Mouse (Mus musculus) heart, adult 9 months (tissue): ENCODE measurements around the gene Leo1.
A peak's percentile ranks its signal among the peaks of the same experiment; 100 is the strongest.
"Not testable (repeated sequence)": the region's sequence is repeated elsewhere in the genome, so short reads cannot be mapped to it uniquely, and the experiment has no call there.

ENCODE experiments used
- DNase-seq, 2 experiments: peaks; one replicate each; pipeline ENCODE4 v3.0.0; 2022; ENCODE audit warnings: low spot score in 2 of 2

Leo1 gene

DNA sequence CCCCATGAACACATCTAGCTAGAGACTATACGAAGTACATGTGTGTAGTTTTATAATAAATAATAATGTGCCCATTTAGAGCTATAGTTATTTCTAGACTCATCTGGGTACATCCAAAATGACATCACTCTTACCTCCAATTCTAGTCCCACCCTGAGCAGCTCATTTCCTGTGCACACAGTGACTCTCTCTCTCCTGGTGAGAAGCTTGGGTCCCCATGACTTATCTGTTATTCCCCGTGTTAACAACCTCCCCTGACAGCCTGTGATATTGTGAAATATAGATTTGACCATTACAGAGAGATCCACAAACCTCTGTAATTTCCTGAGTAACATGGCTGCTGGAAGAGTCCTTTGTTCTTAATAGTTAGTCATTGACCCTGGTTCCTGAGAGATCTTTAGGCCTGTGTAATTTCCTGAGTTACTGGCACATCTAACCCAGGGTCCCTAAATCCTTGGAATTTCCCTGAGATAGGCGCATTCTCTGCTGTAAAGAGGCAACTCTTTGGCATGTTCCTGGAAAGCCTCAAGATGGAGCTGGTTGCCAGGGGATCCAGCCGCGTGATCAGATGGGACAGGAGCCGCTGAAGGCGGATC lies 15.4 kb upstream of the Leo1 start:
- no peak for DNase-seq

DNA sequence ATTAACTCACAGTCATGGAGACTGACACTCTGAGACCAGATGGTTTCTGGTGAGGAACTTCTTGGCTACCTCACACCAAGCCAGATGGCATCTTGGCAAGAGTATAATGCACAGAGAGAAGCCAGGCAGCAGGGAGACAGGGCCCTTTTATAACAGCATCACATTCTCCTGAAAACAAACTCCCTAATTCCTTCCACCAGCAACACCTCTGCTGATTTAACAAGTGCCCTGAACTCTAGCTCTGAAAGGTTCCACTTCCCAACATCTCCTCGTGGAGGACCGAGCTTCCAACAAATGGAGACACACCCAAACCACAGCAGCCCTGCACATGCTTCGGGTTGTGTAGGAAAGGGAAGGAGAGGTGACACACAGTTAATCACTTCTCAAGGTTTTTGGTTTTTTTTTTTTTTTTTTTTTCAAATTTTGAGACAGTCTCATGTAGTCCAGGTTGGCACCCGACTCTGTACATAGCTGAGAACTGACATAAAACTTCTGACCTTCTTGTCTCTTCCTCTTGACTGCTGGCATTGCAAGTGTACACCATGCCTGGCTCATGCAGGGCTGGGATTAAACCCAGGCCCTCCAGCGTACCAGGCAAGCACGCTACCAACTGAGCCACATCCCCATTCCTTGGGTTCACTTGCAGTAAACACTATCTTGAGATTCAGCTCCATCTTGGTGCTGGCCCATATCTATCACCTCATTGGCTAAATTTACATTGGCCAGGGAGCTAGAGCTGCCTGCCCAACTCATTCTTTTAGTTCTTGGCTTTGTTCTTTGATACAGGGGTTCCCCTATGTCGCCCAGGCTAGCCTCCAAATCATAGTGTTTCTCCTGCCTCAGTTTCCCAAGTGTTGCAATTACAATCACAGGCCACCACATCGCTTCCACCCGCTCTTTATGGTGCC lies 13.7 kb upstream of the Leo1 start:
- DNase-seq: no peak

DNA sequence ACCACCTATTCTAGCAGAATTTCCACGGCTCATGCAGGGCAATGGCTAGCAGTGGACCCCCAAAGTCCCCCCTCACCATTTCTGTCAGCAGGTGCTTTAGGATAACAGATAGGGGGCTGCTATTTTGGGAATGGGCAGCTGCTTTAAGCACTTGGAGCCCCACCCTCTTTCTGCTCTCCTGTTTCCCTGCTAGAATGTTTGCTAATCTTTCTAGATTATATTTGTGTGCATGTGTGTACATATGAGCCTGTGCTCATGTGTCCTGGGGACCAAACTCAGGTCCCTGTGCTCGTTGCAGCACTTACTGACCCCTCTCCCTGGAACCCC lies 13.1 kb upstream of the Leo1 start:
- no peak for DNase-seq

DNA sequence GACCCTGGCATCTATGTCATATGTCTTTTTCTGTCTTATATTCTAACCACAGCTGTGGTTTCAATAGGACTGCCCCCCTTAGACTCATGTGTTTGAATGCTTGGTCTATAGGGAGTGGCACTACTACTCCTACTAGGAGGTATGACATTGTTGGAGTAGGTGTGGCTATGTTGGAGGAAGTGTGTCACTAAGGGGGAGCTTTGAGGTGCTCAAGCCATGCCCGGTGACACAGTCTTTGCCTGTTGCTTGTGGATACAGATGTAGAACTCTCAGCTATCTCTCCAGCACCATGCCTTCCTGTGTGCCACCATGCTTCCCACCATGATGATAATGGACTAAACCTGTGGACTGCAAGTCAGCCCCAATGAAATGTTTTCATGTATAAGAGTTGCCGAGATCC lies 12.3 kb upstream of the Leo1 start:
- DNase-seq: no peak

DNA sequence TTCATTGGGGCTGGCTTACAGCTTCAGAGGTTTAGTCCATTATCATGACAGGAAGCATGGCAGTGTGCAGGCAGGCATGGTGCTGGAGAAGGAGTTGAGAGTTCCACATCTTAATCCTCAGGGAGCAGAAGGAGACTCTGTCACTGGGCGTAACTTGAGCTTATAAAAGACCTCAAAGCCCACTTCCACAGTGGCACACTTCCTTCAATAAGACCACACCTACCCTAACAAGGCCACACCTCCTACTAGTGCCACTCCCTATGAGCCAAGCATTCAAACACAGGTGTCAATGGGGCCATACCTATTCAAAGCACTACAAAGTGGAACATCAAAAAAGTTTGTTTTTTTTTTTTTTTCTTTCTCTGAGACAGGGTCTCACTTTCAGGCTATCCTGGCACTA lies 11.7 kb upstream of the Leo1 start:
- DNase-seq: no peak

DNA sequence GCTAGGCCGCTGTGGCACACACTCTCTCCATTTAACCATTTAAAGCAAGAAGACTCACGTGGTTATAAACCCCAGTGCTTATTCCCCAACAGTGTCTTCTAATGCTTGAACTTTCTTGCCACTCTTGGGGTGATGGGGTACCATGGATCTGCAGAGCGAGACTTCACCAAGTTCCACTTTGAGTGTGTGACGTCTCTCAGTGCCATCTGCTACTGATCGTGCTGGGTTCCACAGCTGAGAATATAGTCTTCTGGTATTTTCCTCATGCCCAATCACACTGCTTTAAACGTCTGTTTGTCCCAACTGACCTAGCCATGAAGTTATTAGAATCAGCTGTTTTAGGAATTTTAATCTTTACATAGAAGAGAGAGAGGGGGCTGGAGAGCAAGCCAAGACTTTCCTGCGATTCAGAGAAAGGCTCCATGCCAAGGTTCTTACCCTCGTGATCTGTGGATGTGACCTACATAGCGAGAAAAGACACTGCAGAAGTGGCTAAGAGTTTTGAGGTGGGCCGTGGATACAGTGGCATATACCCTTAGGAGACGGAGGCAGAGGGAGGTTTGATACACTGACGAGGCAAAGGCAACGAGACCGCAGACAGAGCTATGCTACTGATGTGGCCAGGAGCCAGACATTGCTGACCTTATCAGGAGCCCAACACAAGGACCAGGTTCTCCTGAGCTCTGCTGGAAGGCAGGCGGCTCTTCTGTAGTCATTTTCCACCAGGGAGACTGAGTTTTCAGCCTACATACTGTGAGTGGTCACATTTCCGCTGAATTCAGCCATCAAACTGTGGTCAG lies 10.3 kb upstream of the Leo1 start:
- no peak for DNase-seq

DNA sequence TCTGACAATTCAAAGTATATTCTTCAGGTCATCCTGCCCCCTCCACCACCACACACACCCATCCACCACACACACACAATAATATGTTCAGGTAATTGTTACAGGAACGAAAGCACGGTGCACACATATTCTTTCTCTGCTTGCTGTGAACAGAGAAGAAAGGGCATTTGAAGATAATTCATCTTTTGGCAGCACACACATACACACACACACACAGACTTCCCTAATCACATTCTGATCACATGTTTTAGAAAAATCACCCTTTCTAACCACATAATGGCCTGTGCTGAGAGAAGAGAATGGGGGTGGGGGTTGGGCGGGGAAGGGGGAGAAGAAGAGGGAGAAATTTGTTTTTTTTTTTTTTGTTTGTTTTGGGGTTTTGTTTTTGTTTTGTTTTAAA lies 8.6 kb upstream of the Leo1 start:
- no peak for DNase-seq

DNA sequence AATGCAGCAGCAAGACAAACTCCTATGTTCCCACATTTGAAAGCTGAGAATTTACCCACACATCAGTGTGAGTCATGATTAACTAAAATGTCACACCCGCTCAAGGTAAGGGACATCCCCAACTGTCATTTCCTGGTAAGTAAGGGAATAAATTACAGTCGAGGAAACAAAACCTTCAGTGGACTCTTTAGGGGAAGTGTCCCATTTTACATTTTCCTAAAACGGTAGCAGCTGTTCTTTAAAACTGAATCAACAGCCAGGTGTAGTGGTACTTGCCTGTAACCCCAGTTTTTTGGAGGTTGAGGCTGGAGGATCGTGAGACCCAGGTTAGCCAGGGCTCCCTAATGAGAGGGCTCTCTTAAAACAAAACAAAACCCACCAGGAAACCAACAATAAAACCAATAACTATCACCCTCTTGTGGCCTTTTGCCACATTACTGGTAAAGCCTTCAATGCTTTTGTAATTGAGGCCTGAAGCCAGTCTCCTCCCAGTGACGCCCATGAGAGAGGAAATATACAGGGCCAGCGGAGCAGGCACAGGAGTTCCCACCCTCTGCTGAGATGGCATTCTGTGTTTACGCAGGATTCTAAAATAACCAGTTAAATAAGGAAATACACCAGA lies 7.0 kb upstream of the Leo1 start:
- peak; percentile 77 to 80 for DNase-seq

DNA sequence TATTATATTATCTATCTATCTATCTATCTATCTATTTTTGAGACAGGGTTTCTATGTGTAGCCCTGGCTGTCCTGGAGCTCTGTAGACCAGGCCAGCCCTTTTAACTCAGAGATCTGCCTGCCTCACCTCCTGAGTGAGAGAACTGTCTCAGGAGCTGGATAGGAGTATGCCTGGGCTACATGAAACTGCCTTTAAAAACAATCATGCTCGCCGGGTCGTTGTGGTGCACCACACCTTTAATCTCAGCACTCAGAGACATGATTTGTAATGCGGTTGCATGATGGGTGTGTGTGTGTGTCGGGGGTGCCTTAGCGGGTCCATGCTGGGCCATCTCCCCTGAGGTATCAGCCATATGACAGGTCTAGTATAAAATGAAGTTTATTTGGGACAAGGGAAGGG lies 6.5 kb upstream of the Leo1 start:
- no peak for DNase-seq

DNA sequence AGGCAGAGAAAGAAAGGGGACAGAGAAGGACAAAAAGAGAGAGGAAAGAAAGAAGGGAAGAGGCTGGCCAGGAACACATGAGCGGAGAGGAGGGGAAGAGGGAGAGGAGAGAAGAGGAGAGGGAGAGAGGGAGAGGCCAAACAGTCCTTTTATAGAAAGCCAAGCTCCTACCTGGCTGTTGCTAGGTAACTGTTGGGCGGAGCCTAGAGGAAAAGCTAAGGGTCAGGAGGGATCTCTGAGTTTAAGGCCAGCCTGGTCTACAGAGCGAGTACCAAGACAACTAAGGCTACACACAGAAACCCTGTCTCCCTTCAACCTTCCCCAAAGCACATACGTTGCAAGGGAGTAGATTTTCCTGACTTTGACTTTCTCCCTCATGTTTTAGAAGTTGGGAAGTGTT lies 6.0 kb upstream of the Leo1 start:
- no peak for DNase-seq

DNA sequence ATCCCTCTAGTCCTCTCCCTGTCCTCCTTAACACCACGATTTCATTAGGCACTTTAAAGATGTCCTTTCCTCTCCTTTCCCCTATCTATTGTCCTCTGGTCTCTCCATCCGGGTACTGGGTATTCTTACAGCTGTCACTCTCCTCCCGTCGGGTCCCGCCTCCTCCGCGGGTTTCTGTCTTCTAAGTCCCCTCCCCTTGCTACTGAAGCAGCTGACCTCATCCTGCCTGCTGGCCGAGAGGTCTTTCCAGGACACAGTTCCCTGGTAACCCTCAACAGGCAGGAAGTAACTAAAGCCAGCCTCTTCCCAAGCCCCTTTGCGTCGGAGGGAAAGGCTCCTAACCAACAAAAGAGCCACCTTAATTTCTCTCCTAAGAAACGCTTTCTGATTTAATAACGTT lies 5.4 kb upstream of the Leo1 start:
- peak; percentile 92 for DNase-seq

DNA sequence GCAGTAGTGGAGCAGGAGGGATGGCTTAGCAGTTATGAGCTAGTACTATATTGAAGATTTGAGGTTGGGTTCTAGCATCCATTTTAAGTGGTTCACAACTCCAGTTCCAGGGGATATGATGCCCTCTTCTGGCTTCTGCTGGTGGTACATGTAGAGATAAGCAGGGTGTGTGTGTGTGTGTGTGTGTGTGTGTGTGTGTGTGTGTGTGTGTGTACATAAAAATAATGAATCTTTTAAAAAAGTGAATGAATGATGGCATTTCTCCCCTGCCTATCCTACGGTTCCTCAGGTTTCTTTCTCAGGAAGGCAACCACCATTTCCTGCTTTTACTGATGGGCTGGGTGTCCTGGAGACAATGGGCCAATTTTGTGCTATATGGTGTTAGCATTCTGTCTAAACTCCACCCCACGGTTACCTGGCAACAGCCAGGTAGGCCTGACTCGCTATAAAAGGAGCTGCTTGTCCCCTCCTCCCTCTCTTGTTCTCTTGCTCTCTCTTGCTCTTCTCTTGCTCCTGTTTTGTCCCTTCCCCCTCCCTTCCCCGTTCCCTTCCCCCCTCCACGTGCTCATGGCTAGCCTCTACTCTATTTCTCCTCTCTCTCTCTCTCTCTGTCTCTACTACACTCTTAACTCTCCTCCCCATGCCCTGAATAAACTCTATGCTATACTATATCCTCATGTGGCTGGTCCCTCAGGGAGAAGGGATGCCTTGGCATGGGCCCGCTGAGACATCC lies 3.5 kb upstream of the Leo1 start:
- no peak for DNase-seq

DNA sequence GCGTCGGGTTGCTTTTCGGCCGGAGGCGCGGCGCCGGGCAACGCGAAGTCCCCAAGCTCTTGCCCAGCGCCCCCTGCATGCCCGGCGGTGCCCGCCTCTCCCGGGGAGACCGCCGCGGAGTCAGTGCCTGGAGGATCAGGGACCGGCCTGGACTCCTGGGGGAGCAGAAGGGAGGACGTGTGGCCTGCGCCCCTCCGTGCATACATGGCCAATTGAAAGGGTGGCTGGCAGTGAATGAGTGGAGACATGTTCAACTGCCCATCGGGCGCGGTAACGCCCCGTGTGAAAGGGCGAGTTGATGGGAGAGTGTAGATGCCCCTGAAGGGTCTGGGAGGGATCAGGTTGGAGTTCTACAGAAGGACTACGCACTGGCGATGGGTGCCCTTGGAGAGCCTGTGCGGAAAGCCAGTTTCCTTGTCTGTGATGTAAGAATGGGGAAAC lies 387 bp downstream of the Leo1 start:
- peak in 1 of 2 experiments; percentile 47 for DNase-seq

DNA sequence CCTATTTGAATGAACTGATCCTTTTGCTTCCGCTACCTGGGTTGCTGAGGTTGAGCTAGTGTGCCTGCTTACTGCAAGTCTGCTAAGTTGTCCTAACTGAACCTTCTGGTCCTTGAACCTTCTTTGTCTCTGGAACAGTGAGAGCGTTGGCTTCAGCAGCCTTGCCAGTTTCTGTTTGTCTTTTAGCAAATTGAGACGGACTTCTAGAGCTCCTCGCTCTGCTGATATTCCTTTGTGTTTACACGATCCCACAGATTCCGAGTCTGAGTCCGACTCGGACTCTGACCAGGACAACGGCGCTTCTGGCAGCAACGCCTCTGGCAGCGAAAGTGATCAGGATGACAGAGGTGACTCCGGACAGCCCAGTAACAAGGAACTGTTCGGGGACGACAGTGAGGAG lies 3.7 kb downstream of the Leo1 start:
- DNase-seq: no peak

DNA sequence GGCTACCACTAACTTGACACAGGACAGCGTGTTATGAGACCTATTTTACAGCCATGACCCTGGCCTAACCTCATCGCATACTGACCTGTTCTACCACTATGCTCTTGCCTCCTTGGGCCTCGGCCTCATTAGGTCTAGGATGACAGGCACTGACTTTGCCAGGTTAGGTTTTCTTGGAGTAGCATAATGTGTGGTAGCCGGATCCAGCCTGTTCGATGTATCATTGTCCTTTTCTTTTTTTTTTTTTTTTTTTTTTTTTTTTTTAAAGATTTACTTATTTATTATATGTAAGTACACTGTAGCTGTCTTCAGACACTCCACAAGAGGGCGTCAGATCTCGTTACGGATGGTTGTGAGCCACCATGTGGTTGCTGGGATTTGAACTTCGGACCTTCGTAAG lies 5.2 kb downstream of the Leo1 start:
- not testable (repeated sequence) for DNase-seq

DNA sequence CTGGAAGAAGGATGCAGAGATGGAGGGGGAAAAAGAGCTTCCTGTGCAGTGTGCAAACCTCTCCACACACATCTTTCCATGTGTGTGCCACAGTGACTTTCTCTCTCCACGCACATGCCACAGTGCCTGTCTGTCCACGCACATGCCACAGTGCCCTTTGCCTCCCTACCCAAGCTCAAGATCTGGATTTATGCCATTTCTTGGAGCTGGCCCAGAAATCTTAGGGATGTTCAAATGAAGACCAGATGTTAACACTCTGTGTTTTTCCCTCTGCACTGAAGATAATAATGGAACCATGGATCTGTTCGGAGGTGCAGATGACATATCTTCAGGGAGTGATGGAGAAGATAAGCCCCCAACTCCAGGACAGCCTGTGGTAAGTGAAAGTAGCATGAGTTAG lies 6.7 kb downstream of the Leo1 start:
- DNase-seq: no peak

DNA sequence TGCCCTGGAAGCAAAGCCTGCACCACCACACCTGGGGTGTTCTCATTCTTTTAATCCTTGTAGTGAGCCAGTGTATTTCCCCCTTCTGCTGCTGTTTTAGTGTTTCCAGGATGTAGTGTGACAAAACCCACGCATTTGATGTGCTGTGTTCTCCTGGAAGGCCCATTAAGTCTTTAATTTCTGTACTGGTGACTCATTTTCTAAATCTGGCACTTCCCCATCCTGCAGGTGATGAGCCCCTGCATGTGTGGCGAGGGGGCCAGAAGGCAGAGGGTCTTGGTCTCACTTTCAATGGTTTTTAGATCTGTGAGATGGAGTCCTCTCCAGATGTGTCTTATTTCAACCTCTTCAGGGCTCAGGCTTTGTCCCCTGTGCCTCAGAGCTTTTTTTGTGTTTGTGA lies 12.7 kb downstream of the Leo1 start:
- DNase-seq: no peak

DNA sequence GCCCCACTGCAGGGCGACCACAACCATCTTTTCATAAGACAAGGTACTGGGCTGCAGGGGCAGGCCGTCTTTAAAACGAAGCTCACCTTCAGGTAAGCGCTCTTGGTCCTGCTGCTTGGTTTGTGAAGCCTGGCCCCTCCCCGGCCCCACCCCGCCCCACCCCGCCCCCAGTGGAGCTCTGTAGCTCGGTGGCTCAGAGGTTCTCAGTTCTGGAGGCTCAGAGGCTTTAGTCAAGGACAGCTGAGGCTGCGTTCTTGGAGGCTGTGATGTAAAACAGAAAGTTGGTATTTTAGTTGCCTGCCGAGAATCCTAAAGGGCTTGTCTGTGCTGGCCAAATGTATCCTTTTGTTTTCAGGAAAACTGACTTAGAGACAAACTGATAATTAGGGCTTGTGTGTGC lies 14.4 kb downstream of the Leo1 start:
- DNase-seq: no peak

DNA sequence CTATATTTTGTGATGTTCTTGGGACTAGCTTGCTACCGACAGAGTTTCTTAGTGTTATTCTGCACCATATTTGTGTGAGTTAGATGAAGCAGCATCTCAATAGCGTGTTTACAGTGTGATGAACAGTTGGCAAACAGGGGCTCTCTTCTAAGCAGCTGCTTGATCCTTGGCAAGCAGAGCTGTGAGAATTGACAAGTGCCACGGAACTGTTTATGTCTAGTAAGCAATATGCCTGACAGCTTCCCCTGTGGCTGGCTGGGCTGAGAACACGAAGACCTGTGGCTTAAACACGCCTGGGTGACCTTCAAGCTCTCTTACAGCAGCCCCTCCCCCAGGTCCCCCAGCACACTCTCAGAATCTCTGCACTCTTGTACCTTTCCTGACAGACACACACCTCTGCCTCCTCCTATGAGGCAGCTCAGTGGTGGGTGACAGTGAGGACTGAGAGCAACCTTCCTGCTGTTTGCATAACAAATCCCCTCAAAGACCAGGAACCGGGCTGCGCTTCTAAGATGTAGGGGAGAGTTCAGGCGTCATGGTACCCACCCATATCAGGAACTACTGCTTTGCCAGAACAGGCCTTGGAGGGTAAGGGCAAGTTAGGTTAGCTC lies 21.8 kb downstream of the Leo1 start:
- DNase-seq: no peak

DNA sequence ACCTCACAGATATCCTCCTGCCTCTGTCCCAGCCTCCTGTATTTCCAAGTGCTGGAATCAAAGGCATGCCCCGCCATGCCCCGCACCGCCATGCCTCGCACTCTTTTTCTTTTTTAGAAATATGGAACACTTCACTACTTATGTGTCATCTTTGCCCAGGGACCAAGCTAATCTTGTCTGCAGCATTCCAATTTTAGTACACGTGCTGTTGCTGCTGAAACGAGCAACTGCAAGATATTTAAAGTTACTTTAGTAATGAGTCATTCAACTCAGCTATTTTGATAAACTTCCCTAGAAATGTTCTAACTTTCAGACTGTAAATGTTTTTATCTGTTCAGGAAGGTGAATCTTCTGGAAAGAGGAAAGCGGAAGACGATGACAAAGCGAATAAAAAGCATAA lies 24.5 kb downstream of the Leo1 start:
- no peak for DNase-seq

DNA sequence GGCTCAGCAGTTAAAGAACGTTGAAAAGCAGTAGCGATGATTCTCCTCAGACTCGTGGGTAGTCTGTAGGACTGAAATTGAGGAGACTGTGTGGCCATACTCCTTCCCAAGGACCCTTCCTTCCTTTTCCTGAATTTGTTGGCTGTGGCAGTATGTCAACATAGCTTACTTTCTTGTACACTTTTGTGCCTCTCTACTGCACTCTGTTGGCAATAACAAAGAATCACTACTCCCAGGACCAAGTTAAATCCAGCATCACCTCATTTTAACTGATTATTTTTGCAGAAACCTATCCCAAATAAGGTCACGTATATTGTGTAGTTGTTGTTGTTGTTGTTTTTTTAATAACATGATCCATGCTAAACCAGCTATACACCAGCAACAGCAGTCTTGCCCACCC lies 25.3 kb downstream of the Leo1 start:
- no peak for DNase-seq
